In genomic region chr10:95407541-95408160, GRCm38 (mm10) we compare ENCODE assay signal across 25 mouse cellular contexts. TPM values are rescaled to one million over a fixed set of nuclear protein-coding genes. Genes with fewer than 3 reads are reported as not detected.
A peak's percentile ranks its signal among the peaks of the same experiment; 100 is the strongest.
DNase-seq lines count a peak whose midpoint lies in the region; ATAC-seq and TF ChIP-seq lines count a peak whose summit lies in the region.
"Had no signal": no experiment of that assay in that cellular context is flagged by ENCODE, and none has a peak within 500 bp of the region (broad histone marks: within the 10 kb centered on the region; RNA-seq: fewer than 3 reads in every experiment).

No protein-coding gene starts in this region.

- TF ChIP-seq POLR2A in heart, adult 2 months (IDR thresholded peaks at IDR 0.05; ENCODE audit: insufficient read depth, low read depth, low read length): no peak

- DNase-seq in heart, adult 2 months: no peak
- no peak for DNase-seq in heart, postnatal 4 days
- DNase-seq in lung, postnatal 36 days: no peak
- peak; percentile 46 for DNase-seq in lung, postnatal 10 days
- no peak for DNase-seq in lung, postnatal 25 days (ENCODE audit: low spot score)
- DNase-seq: adrenal gland, adult 2 months; adrenal gland, postnatal 14 days; cerebellum, adult 11 months; cerebellum, adult 2 months; cerebellum, adult 9-11 months; cerebellum, postnatal 25 days; gastrocnemius, postnatal 25 days; heart, adult 18-20 months; heart, postnatal 14 days had no signal

- H3K36me3 ChIP-seq in heart, adult 2 months (ENCODE audit: control insufficient read depth, insufficient read depth, low read length): peaks cover 39% of the 10 kb centered on the region
- peaks cover 15% of the 10 kb centered on the region; the same call in 1 of the 2 replicates for H3K36me3 ChIP-seq in lung, embryonic 15.5 days
- no peaks in the 10 kb centered on the region for H3K36me3 ChIP-seq in hindbrain, embryonic 12.5 days
- H3K36me3 ChIP-seq: embryonic facial prominence, embryonic 12.5 days; embryonic facial prominence, embryonic 15.5 days; forebrain, embryonic 15.5 days had no signal

- no peak overlapping the region for H3K4me2 ChIP-seq in lung, embryonic 15.5 days
- no peak overlapping the region for H3K4me2 ChIP-seq in hindbrain, embryonic 12.5 days (replicated peaks)
- H3K4me2 ChIP-seq: embryonic facial prominence, embryonic 12.5 days; embryonic facial prominence, embryonic 15.5 days; forebrain, embryonic 15.5 days; heart, embryonic 13.5 days; hindbrain, embryonic 13.5 days had no signal

- peaks cover 11% of the 10 kb centered on the region for H3K4me1 ChIP-seq in heart, adult 2 months (ENCODE audit: control insufficient read depth, insufficient read depth, low read length)
- peaks cover 17% of the 10 kb centered on the region for H3K4me1 ChIP-seq in lung, embryonic 15.5 days
- no peaks in the 10 kb centered on the region for H3K4me1 ChIP-seq in hindbrain, embryonic 12.5 days
- H3K4me1 ChIP-seq: embryonic facial prominence, embryonic 12.5 days had no signal

- no peak for ATAC-seq in lung, embryonic 15.5 days (ENCODE audit: borderline replicate concordance, extremely low read depth, low FRiP score, low TSS enrichment)
- no peak for ATAC-seq in hindbrain, embryonic 12.5 days (ENCODE audit: low FRiP score)
- ATAC-seq: CD4-positive, CD25-positive, alpha-beta regulatory T cell, adult 4 months; forebrain, embryonic 15.5 days; hindbrain, embryonic 16.5 days had no signal

- WGBS in heart, adult 2 months: 70% methylated on average over 12 of the region's 12 CpGs
- WGBS in lung, embryonic 15.5 days: 37% methylated on average over 12 of the region's 12 CpGs
- 72% methylated on average over 12 of the region's 12 CpGs for WGBS in hindbrain, embryonic 12.5 days

- peak overlapping the region; percentile 58 for H3K27ac ChIP-seq in heart, adult 2 months
- H3K27ac ChIP-seq in lung, embryonic 15.5 days: peak overlapping the region; percentile 55
- H3K27ac ChIP-seq in hindbrain, embryonic 12.5 days: no peak overlapping the region
- H3K27ac ChIP-seq: embryonic facial prominence, embryonic 12.5 days; embryonic facial prominence, embryonic 15.5 days; forebrain, embryonic 15.5 days; heart, embryonic 10.5 days; heart, embryonic 13.5 days; hindbrain, embryonic 13.5 days had no signal

- no peak overlapping the region for H3K4me3 ChIP-seq in heart, adult 2 months
- H3K4me3 ChIP-seq in lung, embryonic 15.5 days: no peak overlapping the region
- no peak overlapping the region for H3K4me3 ChIP-seq in hindbrain, embryonic 12.5 days
- H3K4me3 ChIP-seq: embryonic facial prominence, embryonic 12.5 days; embryonic facial prominence, embryonic 15.5 days; forebrain, embryonic 15.5 days; heart, embryonic 10.5 days; heart, embryonic 13.5 days; hindbrain, embryonic 13.5 days had no signal

- H3K79me2 ChIP-seq in heart, adult 2 months (replicated peaks; ENCODE audit: control insufficient read depth, insufficient read depth, low read length): 0 out of 2 replicates have a peak, but pooled peaks cover 2% of the 10 kb centered on the region

- no peaks in the 10 kb centered on the region for H3K27me3 ChIP-seq in heart, adult 2 months (ENCODE audit: control insufficient read depth, insufficient read depth, low read length)
- no peaks in the 10 kb centered on the region for H3K27me3 ChIP-seq in lung, embryonic 15.5 days
- H3K27me3 ChIP-seq in hindbrain, embryonic 12.5 days: no peaks in the 10 kb centered on the region; the same call in 1 of the 2 replicates
- H3K27me3 ChIP-seq: embryonic facial prominence, embryonic 12.5 days; embryonic facial prominence, embryonic 15.5 days; forebrain, embryonic 15.5 days; heart, embryonic 13.5 days; hindbrain, embryonic 13.5 days had no signal

- H3K9me3 ChIP-seq in lung, embryonic 15.5 days: no peaks in the 10 kb centered on the region
- no peaks in the 10 kb centered on the region for H3K9me3 ChIP-seq in hindbrain, embryonic 12.5 days (replicated peaks)
- H3K9me3 ChIP-seq: embryonic facial prominence, embryonic 12.5 days; embryonic facial prominence, embryonic 15.5 days; forebrain, embryonic 15.5 days; heart, embryonic 10.5 days; heart, embryonic 13.5 days; hindbrain, embryonic 13.5 days had no signal

- no peak overlapping the region for H3K9ac ChIP-seq in heart, adult 2 months (ENCODE audit: low read depth, low read length)
- no peak overlapping the region for H3K9ac ChIP-seq in lung, embryonic 15.5 days
- no peak overlapping the region for H3K9ac ChIP-seq in hindbrain, embryonic 12.5 days
- H3K9ac ChIP-seq: embryonic facial prominence, embryonic 12.5 days; embryonic facial prominence, embryonic 15.5 days; forebrain, embryonic 15.5 days; heart, embryonic 13.5 days; hindbrain, embryonic 13.5 days had no signal

- TF ChIP-seq CTCF in heart, adult 2 months (IDR thresholded peaks at IDR 0.05): no peak

- intact Hi-C loops in heart, adult 2 months (cut with DNase I): no loop called here

- no peak for TF ChIP-seq EP300 in heart, adult 2 months (IDR thresholded peaks at IDR 0.05; ENCODE audit: insufficient read depth, low read depth, low read length)

RNA-seq across cellular contexts. Expression of gene Socs2, which starts 9.3 kb away (rescaled TPM):
- 10 to 100 TPM; 49.9 to 62.4 TPM for total RNA-seq in heart, adult 2 months (2021)
- 30.5 and 37.7 TPM in 2 replicates for polyA plus RNA-seq in heart, adult 2 months (2012; rRNA removed)
- 100 to 1,000 TPM; 114 to 125 TPM for total RNA-seq in heart, postnatal 4 days (2021)
- 121 and 124 TPM in 2 replicates for polyA plus RNA-seq in lung, embryonic 15.5 days (2015; fragmentation: Nextera tagmentation; extraction: Ambion mirVana)
- 82.8 and 85.0 TPM in 2 replicates for polyA plus RNA-seq in hindbrain, embryonic 12.5 days (2016; fragmentation: Nextera tagmentation; extraction: Ambion mirVana)
- total RNA-seq: common myeloid progenitor, adult 5-6 weeks had no signal
